Mouse (Mus musculus) lung, postnatal 36 days (tissue): ENCODE results near the gene Nostrin.

Experiments used
- DNase-seq: peaks from one replicate; pipeline ENCODE4 v3.0.0; 2022; ENCODE audit warnings: mixed read lengths

Gene Nostrin

DNA sequence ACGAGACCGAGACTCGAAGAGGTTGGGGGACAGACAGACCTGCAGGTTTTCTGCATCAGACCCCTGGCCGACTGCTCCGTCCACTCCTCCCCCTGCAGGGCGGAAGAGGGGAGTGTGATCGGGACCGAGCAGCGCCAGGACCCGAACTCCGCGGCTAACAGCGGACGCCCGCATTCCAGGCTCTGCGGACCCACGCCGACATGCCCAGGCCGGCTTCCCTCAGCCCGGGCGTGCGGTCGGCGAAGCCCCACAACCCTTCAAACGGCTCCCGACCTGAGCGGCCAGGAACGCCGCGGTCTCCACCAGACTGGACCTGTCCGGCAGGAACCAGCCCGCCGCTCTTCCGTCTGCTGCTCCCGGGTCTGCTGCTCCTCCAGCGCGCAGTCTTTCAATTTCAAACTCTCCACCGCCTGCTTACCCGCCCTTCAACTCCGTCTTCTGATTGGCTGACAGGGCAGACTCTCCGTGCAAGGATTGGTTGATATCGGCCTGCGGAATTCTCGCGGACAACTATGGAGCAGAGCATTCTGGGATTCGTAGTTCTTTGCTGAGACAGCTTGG, 70.3 kb downstream of the Nostrin start, which contains the start of gene Spc25:
Gene Spc25, minus strand, starts transcription at position 404 of the 561 bp plus-strand sequence.
- peak; percentile 98 for DNase-seq

GRCm38 (mm10) chr2:69206523-69206922, 70.9 kb downstream of the Nostrin start:
- DNase-seq, result no peak

DNA sequence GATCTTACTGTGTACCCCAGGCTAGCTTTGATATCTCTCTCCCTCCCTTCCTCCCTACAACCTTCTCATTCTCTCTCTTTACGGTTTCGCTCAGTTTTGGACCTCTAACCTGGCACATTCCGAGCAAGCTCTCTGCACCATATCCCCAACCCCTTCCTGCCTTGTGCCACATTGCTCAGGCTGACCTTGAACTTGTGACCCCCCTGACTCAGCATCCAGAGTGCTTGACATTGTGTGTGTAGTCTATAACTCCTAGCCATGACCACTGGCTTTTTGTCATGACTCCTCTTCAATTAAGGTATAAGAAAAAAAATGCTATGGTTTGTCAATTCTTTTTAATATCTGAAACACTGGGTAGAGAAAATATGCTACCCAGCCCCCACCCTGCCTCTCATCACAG, 74.1 kb downstream of the Nostrin start:
- DNase-seq, result no peak

DNA sequence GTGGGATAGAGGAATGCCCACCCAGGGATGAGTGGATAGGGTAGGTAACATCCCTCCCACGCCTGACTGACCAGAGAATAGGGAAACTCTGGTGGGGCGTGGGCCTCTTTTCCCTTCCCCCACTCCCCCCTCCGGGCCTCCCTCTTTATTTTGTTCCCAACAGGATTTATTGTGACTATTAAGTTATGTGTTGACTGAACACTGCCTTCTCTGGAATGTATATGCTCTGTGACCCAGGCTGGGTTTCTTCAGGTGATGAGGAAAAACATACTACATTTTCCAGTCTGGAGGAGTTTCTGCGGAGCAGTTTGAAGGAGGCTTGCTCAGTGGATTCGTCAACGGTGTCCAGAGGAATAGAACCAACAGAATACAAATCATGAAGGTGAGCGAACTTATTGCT, 75.2 kb downstream of the Nostrin start, which contains the start of gene G6pc2:
Gene G6pc2, plus strand, starts transcription at position 301 of the 400 bp plus-strand sequence.
- DNase-seq, result no peak

- no peak for DNase-seq
Measured at GRCm38 (mm10) chr2:69212652-69213051, 77.1 kb downstream of the Nostrin start.

DNA sequence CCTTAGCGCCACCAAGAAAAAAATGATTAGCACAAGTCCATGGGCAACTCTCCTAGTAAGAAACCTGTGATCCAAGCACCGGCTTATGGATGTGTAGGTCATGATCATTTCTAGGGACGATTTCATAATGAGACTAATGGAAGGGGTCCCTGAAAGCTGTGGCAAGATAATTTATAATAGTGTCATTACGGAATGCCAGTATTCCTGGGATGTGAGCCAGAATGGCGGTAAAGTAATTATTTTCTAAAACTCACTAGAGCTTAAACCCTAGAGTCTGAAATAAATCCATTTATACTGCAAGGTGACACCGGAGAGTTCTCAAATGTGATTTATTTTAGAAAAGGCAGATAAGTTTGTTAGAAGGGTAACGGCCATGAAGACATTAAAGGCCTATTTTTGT, 79.6 kb downstream of the Nostrin start:
- no peak for DNase-seq

DNA sequence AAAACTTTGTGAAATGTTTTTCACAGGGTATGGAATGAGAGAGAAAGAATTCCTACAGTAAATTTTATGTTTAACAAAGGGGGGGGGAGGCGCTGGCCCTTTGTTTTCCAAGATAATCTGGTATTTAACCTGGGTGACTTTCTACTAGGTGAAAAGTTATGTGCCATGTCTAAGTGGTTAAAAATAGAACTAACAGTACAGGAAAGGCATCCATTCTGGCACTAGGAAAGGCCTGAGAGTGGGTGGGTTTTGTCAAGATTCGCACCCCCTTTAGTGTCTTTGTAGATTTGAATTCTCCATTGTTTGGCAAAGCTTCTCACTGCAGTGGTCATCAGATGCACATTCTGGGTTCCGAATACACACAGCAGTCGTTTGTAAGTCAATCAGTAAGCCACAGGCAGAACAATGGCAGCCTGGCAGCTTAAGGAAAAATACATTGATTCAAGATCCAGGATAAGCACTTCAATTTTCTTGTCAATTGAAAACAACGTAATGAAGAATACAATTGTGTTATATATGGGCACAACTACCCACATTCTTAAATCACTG, 86.3 kb downstream of the Nostrin start:
- DNase-seq, result no peak

DNA sequence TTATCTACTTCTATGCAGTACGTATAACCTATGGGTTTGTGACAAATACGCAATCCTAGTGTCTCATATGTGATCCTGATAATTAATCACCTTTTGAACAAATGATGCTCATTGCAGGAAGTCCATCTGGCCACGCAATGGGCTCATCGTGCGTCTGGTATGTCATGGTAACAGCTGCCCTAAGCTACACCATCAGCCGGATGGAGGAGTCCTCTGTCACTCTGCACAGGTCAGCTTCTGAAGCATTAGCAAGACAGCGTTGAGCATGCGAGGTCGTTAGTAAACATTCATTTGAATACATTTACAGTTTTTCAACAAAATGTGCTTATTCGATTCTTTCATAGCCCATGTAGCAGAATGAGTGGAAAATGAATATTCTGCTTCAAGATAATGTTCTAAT, 87.2 kb downstream of the Nostrin start:
- DNase-seq, result no peak

GRCm38 (mm10) chr2:69224724-69225123, 89.1 kb downstream of the Nostrin start:
- DNase-seq, result no peak

DNA sequence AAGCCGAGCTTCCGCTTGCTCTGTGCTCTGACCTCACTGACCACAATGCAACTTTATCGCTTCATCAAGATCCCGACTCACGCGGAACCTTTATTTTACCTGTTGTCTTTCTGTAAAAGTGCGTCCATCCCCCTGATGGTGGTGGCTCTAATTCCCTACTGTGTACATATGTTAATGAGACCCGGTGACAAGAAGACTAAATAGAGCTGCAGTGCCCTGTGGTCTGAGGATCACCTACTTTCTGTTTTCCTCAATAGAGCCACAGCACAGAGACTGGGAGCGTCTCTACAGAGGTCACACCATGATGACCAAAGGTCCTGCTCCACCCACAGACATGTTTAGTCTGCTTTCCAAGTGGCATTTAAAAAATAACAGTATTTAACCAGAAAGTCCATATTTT, 91.3 kb downstream of the Nostrin start:
- DNase-seq, result no peak

DNA sequence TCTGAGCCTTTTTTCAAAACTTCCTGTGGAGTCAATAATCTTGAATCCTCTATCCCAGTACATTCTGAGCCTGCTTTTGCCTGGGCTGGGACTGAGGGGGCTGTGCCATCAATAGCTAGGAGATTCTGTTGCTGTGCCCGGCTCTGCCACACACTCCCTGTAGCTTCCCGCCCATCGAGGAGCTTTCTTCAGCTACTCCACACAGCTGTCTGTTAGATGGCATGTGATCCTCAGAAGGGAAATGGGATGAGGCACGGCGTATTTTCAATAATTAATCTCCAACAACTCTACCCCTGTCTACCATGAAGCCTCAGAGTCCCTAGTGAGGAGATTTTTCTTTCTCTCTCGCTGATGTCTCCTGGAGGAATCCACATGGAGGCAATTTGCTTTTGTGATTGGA, 93.0 kb downstream of the Nostrin start:
- DNase-seq, result no peak

DNA sequence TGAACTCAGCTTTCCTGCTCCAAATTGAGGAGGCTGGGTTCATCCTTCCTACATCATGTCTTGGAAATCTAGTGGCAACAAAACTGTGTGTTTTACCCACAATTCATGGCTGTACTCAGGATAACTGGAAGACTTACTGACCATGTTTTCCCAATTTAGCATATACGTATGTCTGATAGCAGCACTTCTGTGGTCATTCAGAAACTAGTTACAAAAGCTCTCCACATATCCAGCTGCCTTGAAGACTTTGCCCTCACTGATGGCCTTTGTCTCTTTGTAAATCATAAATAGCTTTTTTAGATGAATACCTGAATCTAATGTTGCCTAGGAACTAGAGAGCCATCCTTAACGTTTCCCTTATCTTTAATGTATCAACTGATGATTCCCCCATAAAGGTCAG, 94.5 kb downstream of the Nostrin start:
- DNase-seq, result no peak

- DNase-seq, result no peak
Measured at GRCm38 (mm10) chr2:69232101-69232500, 96.5 kb downstream of the Nostrin start.

DNA sequence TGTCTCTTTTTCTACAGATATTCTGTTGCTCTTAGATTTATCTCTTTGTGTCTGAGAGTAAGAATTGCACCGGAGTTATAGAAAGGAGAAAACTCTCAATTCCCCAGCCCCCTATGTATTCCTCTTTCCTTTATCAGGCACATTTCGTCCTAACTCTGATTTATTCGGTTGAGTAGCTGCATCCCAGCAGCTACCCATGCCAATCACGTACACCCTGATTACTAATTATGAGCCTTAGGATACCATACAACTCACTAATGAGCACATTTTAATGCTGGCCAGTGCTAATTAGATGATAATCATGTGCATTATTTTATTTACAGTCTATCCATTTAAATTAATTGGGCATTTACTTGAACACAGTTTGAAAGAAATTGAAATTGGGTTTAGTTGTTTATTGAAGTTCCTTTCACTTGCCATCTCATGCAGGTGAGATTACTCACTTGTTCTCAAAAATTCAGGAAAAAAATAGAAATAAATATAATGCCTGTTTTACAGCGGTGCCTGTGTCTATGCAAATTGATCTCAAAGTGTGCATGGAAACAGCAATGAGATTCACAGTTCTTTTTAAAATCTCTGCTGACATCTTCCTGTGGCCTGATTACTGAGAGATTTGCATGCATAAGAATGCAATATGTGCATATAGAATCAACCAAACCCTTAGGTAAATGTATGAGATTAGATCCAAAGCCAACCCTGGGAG, 99.5 kb downstream of the Nostrin start:
- no peak for DNase-seq
